Mouse (Mus musculus): ENCODE measurements around the gene Tmtc3.

DNA sequence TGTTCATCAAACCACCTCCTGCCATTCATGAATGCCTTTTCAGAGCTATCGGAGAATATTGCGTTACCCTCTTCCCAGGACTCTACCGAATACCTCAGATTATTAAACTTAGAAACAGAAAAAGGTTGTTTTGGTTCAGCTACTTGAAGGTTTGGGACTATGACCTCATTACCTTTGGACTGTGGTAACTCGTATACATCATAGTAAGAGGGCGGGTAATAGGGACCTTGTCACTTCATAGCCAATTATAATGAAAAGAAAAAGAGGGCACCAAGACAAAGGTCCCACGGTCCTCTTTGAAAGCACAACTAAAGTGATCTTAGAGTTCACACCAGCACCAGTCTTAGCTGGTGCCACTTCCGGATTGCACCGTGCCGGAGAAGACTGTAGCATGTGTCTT, 35.2 kb upstream of the Tmtc3 start:
- TF ChIP-seq CTCF (IDR thresholded peaks at IDR 0.05; ENCODE audit: insufficient read depth, low read depth, low read length), result no peak
- TF ChIP-seq POLR2A (IDR thresholded peaks at IDR 0.05; ENCODE audit: insufficient read depth, low read depth, low read length), result no peak
